Mouse (Mus musculus) myocyte (in vitro differentiated cells): ENCODE data around the gene Arhgdia. TPM values are rescaled to one million over a fixed set of nuclear protein-coding genes. Genes with fewer than 3 reads are reported as not detected.

ENCODE experiments used
- H3K27me3 ChIP-seq: one replicate; pipeline ENCODE4 v1.6.1; 2011; ENCODE audit not compliant: control insufficient read depth, insufficient read depth, insufficient read length
- H3K36me3 ChIP-seq: one replicate; pipeline ENCODE4 v1.6.1; 2011; ENCODE audit not compliant: control insufficient read depth, insufficient read depth
- H3K4me2 ChIP-seq: one replicate; pipeline ENCODE4 v1.6.1; 2011; ENCODE audit warnings: low read depth, control low read depth
- H3K4me3 ChIP-seq: one replicate; pipeline ENCODE4 v1.5.1; 2011; ENCODE audit warnings: mild to moderate bottlenecking, control low read depth, moderate library complexity
- H3K79me2 ChIP-seq: one replicate; pipeline ENCODE4 v1.6.1; 2011; ENCODE audit not compliant: control insufficient read depth, insufficient read depth
- H3ac ChIP-seq: one replicate; pipeline ENCODE4 v1.6.1; 2011; ENCODE audit not compliant: control insufficient read depth, insufficient read length
- CEBPB ChIP-seq: IDR thresholded peaks from 2 replicates; pipeline ENCODE4 v1.6.1; 2011; ENCODE audit warnings: mild to moderate bottlenecking, moderate library complexity; ENCODE audit not compliant: poor library complexity, insufficient read depth, severe bottlenecking
- E2F4 ChIP-seq: IDR thresholded peaks from one replicate; pipeline ENCODE4 v1.6.1; 2011; ENCODE audit warnings: mild to moderate bottlenecking, control low read depth, moderate library complexity; ENCODE audit not compliant: insufficient read depth
- MAX ChIP-seq: IDR thresholded peaks from one replicate; pipeline ENCODE4 v1.6.1; 2011; ENCODE audit warnings: low read depth, mild to moderate bottlenecking, control low read depth
- MYOD1 ChIP-seq, 3 experiments: IDR thresholded peaks; one replicate each; pipeline ENCODE4 v1.6.1; 2011; ENCODE audit warnings: control low read depth in 2 of 3, low read depth in 2 of 3, mild to moderate bottlenecking in 2 of 3, moderate library complexity in 1 of 3; ENCODE audit not compliant: insufficient read length in 2 of 3, control insufficient read depth in 1 of 3
- MYOG ChIP-seq, 3 experiments: IDR thresholded peaks; one replicate each; pipeline ENCODE4 v1.6.1; 2011; ENCODE audit warnings: control low read depth in 2 of 3, low read depth in 2 of 3, mild to moderate bottlenecking in 2 of 3; ENCODE audit not compliant: insufficient read length in 2 of 3, control insufficient read depth in 1 of 3, insufficient read depth in 1 of 3
- POLR2A ChIP-seq: IDR thresholded peaks from one replicate; pipeline ENCODE4 v1.6.1; 2011; ENCODE audit warnings: low read depth, mild to moderate bottlenecking, control low read depth, moderate library complexity; ENCODE audit not compliant: insufficient read length
- POLR2AphosphoS2 ChIP-seq: IDR thresholded peaks from one replicate; pipeline ENCODE4 v1.6.1; 2011; ENCODE audit warnings: low read depth, control low read depth; ENCODE audit not compliant: insufficient read length
- REST ChIP-seq: IDR thresholded peaks from one replicate; pipeline ENCODE4 v1.6.1; 2011; ENCODE audit warnings: mild to moderate bottlenecking, control low read depth, moderate library complexity; ENCODE audit not compliant: insufficient read depth, insufficient read length
- SRF ChIP-seq: IDR thresholded peaks from one replicate; pipeline ENCODE4 v1.6.1; 2011; ENCODE audit warnings: low read depth; ENCODE audit not compliant: control insufficient read depth, insufficient read length
- TCF12 ChIP-seq: IDR thresholded peaks from one replicate; pipeline ENCODE4 v1.6.1; 2011; ENCODE audit warnings: mild to moderate bottlenecking, control low read depth; ENCODE audit not compliant: poor library complexity, insufficient read depth, severe bottlenecking
- TCF3 ChIP-seq: IDR thresholded peaks from one replicate; pipeline ENCODE4 v1.6.1; 2011; ENCODE audit warnings: low read depth, control low read depth; ENCODE audit not compliant: insufficient read length
- USF1 ChIP-seq: IDR thresholded peaks from one replicate; pipeline ENCODE4 v1.6.1; 2011; ENCODE audit warnings: low read depth, mild to moderate bottlenecking, control low read depth, moderate library complexity
- polyA plus RNA-seq: library from polyadenylated mRNA; unstranded; fragments of >200 nt; fragmentation: generic; extraction: Trizol; gene quantifications from one replicate; pipeline ENCODE4 v1.2.1, GENCODE M21; 2012; ENCODE audit warnings: missing spikeins

Arhgdia gene
- polyA plus RNA-seq, 1 experiment, result 837 TPM

DNA sequence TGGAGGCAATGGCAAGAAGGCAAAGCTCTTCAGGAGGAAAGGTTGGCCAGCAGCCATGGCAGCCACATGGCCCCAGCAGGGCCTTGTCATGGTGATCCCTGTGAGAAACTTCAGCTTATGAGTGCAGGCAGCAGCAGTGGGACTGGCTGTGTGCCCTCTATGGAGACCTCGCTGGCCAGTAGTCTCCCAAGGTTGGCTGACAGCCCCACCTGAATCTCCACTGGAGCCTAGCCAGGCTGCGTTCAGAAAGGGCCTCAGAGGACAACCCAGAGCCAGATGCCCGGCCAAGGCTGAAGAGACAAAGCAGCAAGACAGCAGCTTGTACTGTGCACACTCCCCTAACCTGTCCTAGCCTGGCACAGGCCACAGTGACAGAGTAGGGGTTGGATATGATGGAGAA, 42.9 kb downstream of the Arhgdia start:
- Histone ChIP-seq H3K27me3 (peaks cover 36% of the 10 kb centered on the region), H3K36me3 (peaks cover 5% of the 10 kb centered on the region), H3K79me2 (no peaks in the 10 kb centered on the region), H3K4me2 (no peak overlapping the region), H3ac (no peak overlapping the region), H3K4me3 (no peak overlapping the region)
- TF ChIP-seq CEBPB (no peak), MYOD1 (IDR thresholded peaks at IDR 0.05; ENCODE audit: control insufficient read depth in 1 of 3, insufficient read length in 2 of 3, low read depth in 2 of 3) (no peak), POLR2AphosphoS2 (no peak), USF1 (no peak), MAX (no peak), MYOG (IDR thresholded peaks at IDR 0.05; ENCODE audit: control insufficient read depth in 1 of 3, insufficient read depth in 1 of 3, insufficient read length in 2 of 3, low read depth in 2 of 3) (no peak), REST (no peak), POLR2A (no peak), TCF12 (no peak), TCF3 (no peak)

GRCm38 (mm10) chr11:120535804-120536203, 45.6 kb downstream of the Arhgdia start:
- peaks cover 59% of the 10 kb centered on the region for H3K27me3 ChIP-seq
- TF ChIP-seq CEBPB, result no peak
- no peak for TF ChIP-seq POLR2A
- TF ChIP-seq MYOG (IDR thresholded peaks at IDR 0.05; ENCODE audit: control insufficient read depth in 1 of 3, insufficient read depth in 1 of 3, insufficient read length in 2 of 3, low read depth in 2 of 3), result no peak
- TF ChIP-seq MYOD1 (IDR thresholded peaks at IDR 0.05; ENCODE audit: control insufficient read depth in 1 of 3, insufficient read length in 2 of 3, low read depth in 2 of 3), result no peak
- TF ChIP-seq USF1, result no peak
- no peak for TF ChIP-seq MAX
- TF ChIP-seq E2F4, result no peak
- no peak for TF ChIP-seq POLR2AphosphoS2
- no peak for TF ChIP-seq REST
- no peak for TF ChIP-seq TCF12
- no peak for TF ChIP-seq TCF3
- TF ChIP-seq SRF, result no peak
- no peaks in the 10 kb centered on the region for H3K79me2 ChIP-seq
- no peaks in the 10 kb centered on the region for H3K36me3 ChIP-seq
- no peak overlapping the region for H3K4me3 ChIP-seq
- no peak overlapping the region for H3K4me2 ChIP-seq
- H3ac ChIP-seq, result no peak overlapping the region

DNA sequence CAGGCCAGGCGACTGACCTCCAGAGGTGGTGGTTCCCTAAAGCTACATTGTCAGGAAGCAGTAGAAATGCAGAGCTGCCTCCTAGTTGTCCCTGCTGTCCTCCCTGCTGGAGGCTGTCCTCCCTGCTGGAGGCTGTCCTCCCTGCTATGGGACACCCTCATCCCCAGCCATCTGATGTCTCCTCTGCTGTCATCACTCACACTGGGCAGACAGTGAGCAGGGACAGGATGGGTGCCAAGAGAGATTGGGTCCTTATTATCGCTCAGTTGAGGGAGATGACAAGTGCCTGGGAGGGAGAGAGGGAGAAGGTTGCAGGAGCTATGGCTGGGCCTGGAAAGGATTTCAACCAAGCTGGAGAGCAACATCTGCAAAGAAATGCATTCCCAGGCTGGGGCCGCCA, 46.3 kb downstream of the Arhgdia start:
- Histone ChIP-seq H3K4me2 (no peak overlapping the region), H3ac (no peak overlapping the region), H3K27me3 (peaks cover 66% of the 10 kb centered on the region), H3K36me3 (no peaks in the 10 kb centered on the region), H3K79me2 (no peaks in the 10 kb centered on the region), H3K4me3 (no peak overlapping the region)
- TF ChIP-seq TCF12 (no peak), SRF (no peak), USF1 (no peak), POLR2AphosphoS2 (no peak), TCF3 (no peak), POLR2A (no peak), REST (no peak), MYOD1 (IDR thresholded peaks at IDR 0.05; ENCODE audit: control insufficient read depth in 1 of 3, insufficient read length in 2 of 3, low read depth in 2 of 3) (no peak), MYOG (IDR thresholded peaks at IDR 0.05; ENCODE audit: control insufficient read depth in 1 of 3, insufficient read depth in 1 of 3, insufficient read length in 2 of 3, low read depth in 2 of 3) (no peak), CEBPB (no peak)

DNA sequence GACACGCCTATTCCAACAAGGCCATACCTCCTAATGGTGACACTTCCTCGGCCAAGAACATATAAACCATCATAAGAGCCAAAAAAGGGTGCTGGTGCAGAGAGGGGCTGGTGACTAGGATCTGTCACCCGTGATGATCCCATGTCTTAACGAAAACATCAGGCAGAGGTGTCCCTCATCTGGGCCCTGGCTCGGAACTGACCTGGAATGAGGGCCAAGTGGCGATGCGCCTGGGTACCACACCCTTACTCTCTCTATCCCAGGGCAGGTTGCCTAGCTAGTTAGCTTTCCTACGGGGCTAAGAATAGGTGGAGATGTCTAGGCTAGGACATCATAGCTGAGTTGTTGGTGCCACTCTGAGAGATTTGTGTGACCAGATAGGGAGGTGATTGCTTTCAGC, 47.3 kb downstream of the Arhgdia start:
- peaks cover 76% of the 10 kb centered on the region for H3K27me3 ChIP-seq
- TF ChIP-seq POLR2AphosphoS2 (no peak), MYOG (IDR thresholded peaks at IDR 0.05; ENCODE audit: control insufficient read depth in 1 of 3, insufficient read depth in 1 of 3, insufficient read length in 2 of 3, low read depth in 2 of 3) (no peak), MYOD1 (IDR thresholded peaks at IDR 0.05; ENCODE audit: control insufficient read depth in 1 of 3, insufficient read length in 2 of 3, low read depth in 2 of 3) (no peak)

DNA sequence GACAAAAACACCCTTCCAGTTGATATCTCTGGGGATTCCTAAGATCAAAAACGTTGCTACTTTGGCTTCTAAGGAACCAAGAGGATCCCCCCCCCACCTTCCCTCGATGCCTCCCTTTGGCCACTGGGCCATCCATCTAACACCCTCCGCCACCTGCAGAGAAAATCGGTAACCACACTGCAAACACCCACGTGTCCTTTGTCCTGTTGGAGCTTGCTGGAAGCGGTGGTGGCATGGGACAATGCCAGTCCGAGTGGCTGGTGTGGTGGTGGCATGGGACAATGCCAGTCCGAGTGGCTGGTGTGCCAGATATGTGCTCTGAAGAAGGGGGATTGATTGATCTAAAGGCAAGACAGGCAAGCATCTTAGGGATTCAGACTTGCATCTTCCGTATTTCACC, 49.8 kb downstream of the Arhgdia start:
- peaks cover 75% of the 10 kb centered on the region for H3K27me3 ChIP-seq
- no peaks in the 10 kb centered on the region for H3K79me2 ChIP-seq
- TF ChIP-seq CEBPB, result no peak
- TF ChIP-seq SRF, result no peak
- TF ChIP-seq REST, result no peak
- TF ChIP-seq MAX, result no peak
- TF ChIP-seq POLR2AphosphoS2, result no peak
- TF ChIP-seq POLR2A, result no peak
- no peak for TF ChIP-seq TCF3
- no peak for TF ChIP-seq TCF12
- no peak for TF ChIP-seq MYOG (IDR thresholded peaks at IDR 0.05; ENCODE audit: control insufficient read depth in 1 of 3, insufficient read depth in 1 of 3, insufficient read length in 2 of 3, low read depth in 2 of 3)
- TF ChIP-seq USF1, result no peak
- no peak for TF ChIP-seq MYOD1 (IDR thresholded peaks at IDR 0.05; ENCODE audit: control insufficient read depth in 1 of 3, insufficient read length in 2 of 3, low read depth in 2 of 3)
- no peak for TF ChIP-seq E2F4
- no peak overlapping the region for H3K4me2 ChIP-seq
- no peak overlapping the region for H3K4me3 ChIP-seq
- H3K36me3 ChIP-seq, result no peaks in the 10 kb centered on the region
- H3ac ChIP-seq, result no peak overlapping the region

More for the DNA sequence above, 47.3 kb downstream of the Arhgdia start:
- no peaks in the 10 kb centered on the region for H3K79me2 ChIP-seq
- no peak overlapping the region for H3K4me3 ChIP-seq
- H3K4me2 ChIP-seq, result no peak overlapping the region
- no peaks in the 10 kb centered on the region for H3K36me3 ChIP-seq
- H3ac ChIP-seq, result no peak overlapping the region
